Mouse (Mus musculus): Measurements from ENCODE around the gene Tenm4. TPM values are rescaled to one million over a fixed set of nuclear protein-coding genes. Genes with fewer than 3 reads are reported as not detected.

The Tenm4 gene
- total and polyA plus RNA-seq, 3 experiments: 0.04 to 0.38 TPM; not detected in 1

DNA sequence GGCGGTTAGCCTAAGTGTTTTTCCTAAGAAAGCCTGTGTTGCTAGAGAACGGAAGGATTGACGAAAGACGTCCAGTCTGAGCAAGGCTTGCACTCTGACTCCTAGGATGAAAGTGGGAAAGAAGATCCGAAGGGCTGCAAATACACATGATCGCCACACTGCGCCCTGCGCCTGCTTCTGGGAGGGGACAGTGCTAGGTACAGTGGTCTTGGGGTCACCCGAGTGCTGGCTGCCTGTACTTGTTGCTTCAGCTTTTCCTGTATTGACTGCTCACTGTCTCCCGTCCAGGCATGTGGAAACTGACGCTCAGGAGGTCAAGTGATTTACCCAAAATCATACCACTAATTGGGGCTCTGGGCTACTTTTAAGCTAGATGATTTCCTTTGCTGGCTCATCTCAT is 107.3 kb downstream of the Tenm4 start:
- H3K27me3 ChIP-seq (ENCODE audit: insufficient read depth, low read length): no peaks in the 10 kb centered on the region
- ATAC-seq (ENCODE audit: extremely low read depth, insufficient number of reproducible peaks, low FRiP score, poor library complexity, severe bottlenecking) (no peak), DNase-seq (ENCODE audit: low spot score) (no peak)
- no peak overlapping the region for H3K4me3 ChIP-seq (ENCODE audit: low read depth, low read length)
- H3K4me1 ChIP-seq (ENCODE audit: insufficient read depth, low read depth, low read length): no peaks in the 10 kb centered on the region
- no peaks in the 10 kb centered on the region for H3K36me3 ChIP-seq (replicated peaks)
- TF ChIP-seq CTCF (IDR thresholded peaks at IDR 0.05; ENCODE audit: low read depth, low read length): no peak
- TF ChIP-seq GATA1 (IDR thresholded peaks at IDR 0.05; ENCODE audit: borderline replicate concordance, low read length): no peak
- TF ChIP-seq GATA2 (IDR thresholded peaks at IDR 0.05; ENCODE audit: borderline replicate concordance, low read depth, low read length): no peak
- TF ChIP-seq POLR2AphosphoS5 (IDR thresholded peaks at IDR 0.05; ENCODE audit: insufficient replicate concordance, low read depth, low read length): no peak
- TF ChIP-seq TAL1 (conservative IDR thresholded peaks at IDR 0.05; ENCODE audit: low read depth, low read length): no peak
- H3K9me3 ChIP-seq (replicated peaks): peaks cover 47% of the 10 kb centered on the region

DNA sequence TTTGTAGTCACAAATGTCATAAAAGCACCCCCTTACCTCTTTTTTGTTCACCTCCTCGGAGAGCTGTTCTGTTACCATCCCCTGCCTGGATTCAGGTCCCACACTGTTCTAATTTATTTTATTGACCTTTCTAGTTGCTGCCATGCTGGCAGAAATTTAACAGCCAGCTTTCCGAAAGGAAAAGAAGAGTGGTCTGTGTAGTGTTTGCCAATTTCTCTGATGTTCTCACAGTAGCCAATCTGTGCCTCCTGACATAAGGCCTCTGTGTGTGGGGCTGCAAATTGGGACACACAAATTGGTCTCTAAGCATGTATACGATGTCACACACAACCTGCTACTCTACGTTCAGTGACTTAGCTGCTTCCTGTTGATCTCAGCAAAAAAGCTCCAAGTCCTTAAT is 109.7 kb downstream of the Tenm4 start:
- DNase-seq (ENCODE audit: low spot score) (no peak), ATAC-seq (ENCODE audit: extremely low read depth, insufficient number of reproducible peaks, low FRiP score, poor library complexity, severe bottlenecking) (no peak)
- H3K27me3 ChIP-seq (ENCODE audit: insufficient read depth, low read length): no peaks in the 10 kb centered on the region
- TF ChIP-seq TAL1 (conservative IDR thresholded peaks at IDR 0.05; ENCODE audit: low read depth, low read length): no peak
- no peak overlapping the region for H3K4me3 ChIP-seq (ENCODE audit: low read depth, low read length)
- H3K9me3 ChIP-seq (replicated peaks): peaks cover 38% of the 10 kb centered on the region
- H3K4me1 ChIP-seq (ENCODE audit: insufficient read depth, low read depth, low read length): no peaks in the 10 kb centered on the region
- H3K36me3 ChIP-seq (replicated peaks): no peaks in the 10 kb centered on the region

DNA sequence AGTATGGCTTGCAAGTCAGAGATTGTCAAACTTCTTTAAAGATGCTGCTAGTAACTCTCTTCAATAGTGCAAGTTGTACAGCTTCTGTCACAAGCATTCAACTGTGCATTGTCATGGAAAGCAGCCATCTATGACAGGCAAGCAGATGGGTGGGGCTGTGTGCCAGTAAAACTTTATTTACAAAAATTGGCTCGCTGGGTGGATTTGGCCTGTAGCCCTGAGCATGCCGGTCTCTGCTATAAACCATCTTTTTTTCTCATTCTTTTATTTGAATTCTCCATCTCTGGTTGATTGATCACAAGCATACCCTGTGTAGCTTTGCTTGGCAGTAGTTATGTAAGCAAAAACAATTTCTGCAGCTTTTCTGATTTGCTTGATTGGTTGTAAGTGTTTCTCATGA is 119.5 kb downstream of the Tenm4 start:
- Histone ChIP-seq H3K27me3 (ENCODE audit: insufficient read depth, low read length) (no peaks in the 10 kb centered on the region), H3K36me3 (replicated peaks) (no peaks in the 10 kb centered on the region), H3K4me3 (ENCODE audit: low read depth, low read length) (no peak overlapping the region), H3K4me1 (ENCODE audit: insufficient read depth, low read depth, low read length) (no peaks in the 10 kb centered on the region), H3K9me3 (replicated peaks) (peaks cover 41% of the 10 kb centered on the region)
- DNase-seq (ENCODE audit: low spot score): no peak
- TF ChIP-seq CTCF (IDR thresholded peaks at IDR 0.05; ENCODE audit: low read depth, low read length) (no peak), TAL1 (conservative IDR thresholded peaks at IDR 0.05; ENCODE audit: low read depth, low read length) (no peak), GATA1 (IDR thresholded peaks at IDR 0.05; ENCODE audit: borderline replicate concordance, low read length) (no peak), GATA2 (IDR thresholded peaks at IDR 0.05; ENCODE audit: borderline replicate concordance, low read depth, low read length) (no peak), POLR2AphosphoS5 (IDR thresholded peaks at IDR 0.05; ENCODE audit: insufficient replicate concordance, low read depth, low read length) (no peak)
- ATAC-seq (ENCODE audit: extremely low read depth, insufficient number of reproducible peaks, low FRiP score, poor library complexity, severe bottlenecking): no peak

DNA sequence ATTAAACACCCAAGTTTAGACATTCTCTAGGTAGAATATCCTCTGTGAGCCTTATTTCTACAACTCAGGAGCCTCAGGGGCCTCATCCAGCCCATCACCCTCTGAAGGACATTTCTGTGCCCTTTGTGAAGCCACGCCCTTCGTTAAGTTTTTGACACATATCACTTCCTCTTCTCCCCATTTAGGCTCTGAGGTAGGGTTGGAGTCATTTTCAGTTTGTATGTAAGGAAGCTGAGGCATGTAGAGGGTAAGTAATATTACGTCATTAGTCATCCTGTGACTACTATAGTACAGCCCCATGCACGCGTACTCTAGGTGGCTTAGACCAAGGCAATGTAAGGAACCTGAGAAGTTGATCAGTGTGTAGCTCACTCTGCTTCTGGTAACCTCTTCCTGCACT is 124.9 kb downstream of the Tenm4 start:
- Histone ChIP-seq H3K4me1 (ENCODE audit: insufficient read depth, low read depth, low read length) (no peaks in the 10 kb centered on the region), H3K4me3 (ENCODE audit: low read depth, low read length) (no peak overlapping the region), H3K9me3 (replicated peaks) (peaks cover 58% of the 10 kb centered on the region), H3K27me3 (ENCODE audit: insufficient read depth, low read length) (no peaks in the 10 kb centered on the region), H3K36me3 (replicated peaks) (no peaks in the 10 kb centered on the region)
- ATAC-seq (ENCODE audit: extremely low read depth, insufficient number of reproducible peaks, low FRiP score, poor library complexity, severe bottlenecking) (no peak), DNase-seq (ENCODE audit: low spot score) (no peak)
- TF ChIP-seq POLR2AphosphoS5 (IDR thresholded peaks at IDR 0.05; ENCODE audit: insufficient replicate concordance, low read depth, low read length): no peak
- no peak for TF ChIP-seq GATA2 (IDR thresholded peaks at IDR 0.05; ENCODE audit: borderline replicate concordance, low read depth, low read length)
- no peak for TF ChIP-seq TAL1 (conservative IDR thresholded peaks at IDR 0.05; ENCODE audit: low read depth, low read length)
- TF ChIP-seq CTCF (IDR thresholded peaks at IDR 0.05; ENCODE audit: low read depth, low read length): no peak

DNA sequence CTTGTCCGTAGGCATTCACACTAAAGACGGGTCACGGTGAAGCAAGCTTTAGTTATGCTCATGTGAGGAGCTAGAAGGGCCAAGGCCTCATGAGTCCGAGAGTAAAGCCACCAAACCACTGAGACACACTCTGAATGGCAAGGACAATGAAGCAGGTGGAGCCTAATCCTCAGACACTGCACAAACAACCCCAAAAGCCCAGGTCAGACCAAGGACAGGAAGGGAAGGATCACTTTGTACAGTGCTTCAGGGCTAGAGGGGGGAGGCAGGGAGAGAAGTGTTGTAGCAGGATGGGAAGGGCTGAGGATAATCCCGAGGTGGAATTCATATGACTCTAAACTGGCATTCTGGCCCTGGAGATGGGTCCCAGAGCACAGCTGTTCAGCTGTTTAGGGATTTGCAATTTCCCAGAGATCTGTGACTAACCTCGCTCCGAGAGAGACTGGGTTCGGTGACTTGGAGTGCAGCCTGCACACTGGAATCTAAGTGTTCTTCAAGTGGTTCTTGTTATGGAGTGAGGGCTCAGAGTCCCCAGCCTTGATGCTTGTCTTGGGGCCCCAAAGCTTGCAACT is 129.9 kb downstream of the Tenm4 start:
- Histone ChIP-seq H3K4me3 (ENCODE audit: low read depth, low read length) (no peak overlapping the region), H3K27me3 (ENCODE audit: insufficient read depth, low read length) (no peaks in the 10 kb centered on the region), H3K4me1 (ENCODE audit: insufficient read depth, low read depth, low read length) (no peaks in the 10 kb centered on the region), H3K9me3 (replicated peaks) (peaks cover 72% of the 10 kb centered on the region), H3K36me3 (replicated peaks) (no peaks in the 10 kb centered on the region)
- ATAC-seq (ENCODE audit: extremely low read depth, insufficient number of reproducible peaks, low FRiP score, poor library complexity, severe bottlenecking) (no peak), DNase-seq (ENCODE audit: low spot score) (no peak)
- TF ChIP-seq GATA2 (IDR thresholded peaks at IDR 0.05; ENCODE audit: borderline replicate concordance, low read depth, low read length) (no peak), TAL1 (conservative IDR thresholded peaks at IDR 0.05; ENCODE audit: low read depth, low read length) (no peak), POLR2AphosphoS5 (IDR thresholded peaks at IDR 0.05; ENCODE audit: insufficient replicate concordance, low read depth, low read length) (no peak), GATA1 (IDR thresholded peaks at IDR 0.05; ENCODE audit: borderline replicate concordance, low read length) (no peak), CTCF (IDR thresholded peaks at IDR 0.05; ENCODE audit: low read depth, low read length) (no peak)

DNA sequence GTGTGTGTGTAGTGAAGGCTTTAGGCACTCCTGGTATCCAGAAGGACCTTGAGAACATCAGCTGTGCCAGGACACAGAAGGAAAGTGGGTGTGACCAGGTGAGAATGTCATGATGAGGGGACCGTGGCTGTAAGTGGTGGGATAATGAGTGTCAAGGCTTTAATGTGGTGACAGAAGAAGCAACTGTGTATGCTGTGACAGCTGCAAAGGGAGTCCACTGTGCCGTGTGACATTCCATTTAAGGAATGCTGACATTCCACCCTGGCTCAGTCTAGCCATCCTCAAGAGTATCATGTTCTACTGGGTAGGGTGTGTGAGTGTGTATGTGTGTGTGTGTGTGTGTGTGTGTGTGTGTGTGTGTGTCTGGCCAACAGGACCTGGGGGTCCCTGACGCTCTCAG is 130.8 kb downstream of the Tenm4 start:
- no peaks in the 10 kb centered on the region for H3K4me1 ChIP-seq (ENCODE audit: insufficient read depth, low read depth, low read length)
- no peaks in the 10 kb centered on the region for H3K36me3 ChIP-seq (replicated peaks)
- no peak overlapping the region for H3K4me3 ChIP-seq (ENCODE audit: low read depth, low read length)
- H3K27me3 ChIP-seq (ENCODE audit: insufficient read depth, low read length): no peaks in the 10 kb centered on the region
- H3K9me3 ChIP-seq (replicated peaks): peaks cover 71% of the 10 kb centered on the region
- TF ChIP-seq TAL1 (conservative IDR thresholded peaks at IDR 0.05; ENCODE audit: low read depth, low read length) (no peak), GATA1 (IDR thresholded peaks at IDR 0.05; ENCODE audit: borderline replicate concordance, low read length) (no peak), CTCF (IDR thresholded peaks at IDR 0.05; ENCODE audit: low read depth, low read length) (no peak), POLR2AphosphoS5 (IDR thresholded peaks at IDR 0.05; ENCODE audit: insufficient replicate concordance, low read depth, low read length) (no peak), GATA2 (IDR thresholded peaks at IDR 0.05; ENCODE audit: borderline replicate concordance, low read depth, low read length) (no peak)
- DNase-seq (ENCODE audit: low spot score): no peak
- ATAC-seq (ENCODE audit: extremely low read depth, insufficient number of reproducible peaks, low FRiP score, poor library complexity, severe bottlenecking): no peak

DNA sequence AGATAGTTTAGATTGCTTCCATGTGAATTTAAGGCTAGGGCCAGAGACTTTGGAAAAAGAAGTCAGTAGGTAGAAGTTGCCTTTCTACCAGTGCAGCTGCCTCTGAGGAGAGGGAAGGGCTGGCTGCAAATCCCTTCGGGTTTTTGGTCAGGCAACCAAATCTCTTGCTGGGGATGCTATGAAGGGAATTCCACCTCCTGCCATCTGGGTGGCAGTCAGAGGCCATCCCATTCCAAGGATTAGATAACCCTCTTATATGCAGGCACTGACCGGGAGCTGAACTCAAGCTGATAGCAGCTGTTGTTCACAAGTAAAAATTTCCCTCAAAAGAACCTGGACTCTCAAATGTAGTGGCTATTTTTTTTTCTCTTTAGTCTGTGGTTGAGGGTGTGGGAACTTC is 132.9 kb downstream of the Tenm4 start:
- no peak for ATAC-seq (ENCODE audit: extremely low read depth, insufficient number of reproducible peaks, low FRiP score, poor library complexity, severe bottlenecking)
- DNase-seq (ENCODE audit: low spot score): no peak

More for the DNA sequence above, 132.9 kb downstream of the Tenm4 start:
- peaks cover 67% of the 10 kb centered on the region for H3K9me3 ChIP-seq (replicated peaks)
- H3K4me3 ChIP-seq (ENCODE audit: low read depth, low read length): no peak overlapping the region
- H3K4me1 ChIP-seq (ENCODE audit: insufficient read depth, low read depth, low read length): no peaks in the 10 kb centered on the region
- H3K36me3 ChIP-seq (replicated peaks): no peaks in the 10 kb centered on the region
- H3K27me3 ChIP-seq (ENCODE audit: insufficient read depth, low read length): no peaks in the 10 kb centered on the region
- TF ChIP-seq GATA2 (IDR thresholded peaks at IDR 0.05; ENCODE audit: borderline replicate concordance, low read depth, low read length): no peak
- no peak for TF ChIP-seq GATA1 (IDR thresholded peaks at IDR 0.05; ENCODE audit: borderline replicate concordance, low read length)
- TF ChIP-seq TAL1 (conservative IDR thresholded peaks at IDR 0.05; ENCODE audit: low read depth, low read length): no peak
- no peak for TF ChIP-seq POLR2AphosphoS5 (IDR thresholded peaks at IDR 0.05; ENCODE audit: insufficient replicate concordance, low read depth, low read length)
- TF ChIP-seq CTCF (IDR thresholded peaks at IDR 0.05; ENCODE audit: low read depth, low read length): no peak

Measured in G1E (cell line).